Mouse (Mus musculus) bone marrow macrophage, adult 2 months (primary cell): ENCODE measurements around the gene Pms1. TPM values are rescaled to one million over a fixed set of nuclear protein-coding genes. Genes with fewer than 3 reads are reported as not detected.
"Not testable (repeated sequence)": the region's sequence is repeated elsewhere in the genome, so short reads cannot be mapped to it uniquely, and the experiment has no call there.

Experiments
- H3K27ac ChIP-seq: 2 replicates; pipeline ENCODE4 v1.5.1; 2012; ENCODE audit warnings: low read depth, low read length; ENCODE audit not compliant: insufficient read depth
- H3K4me1 ChIP-seq: 2 replicates; pipeline ENCODE4 v1.6.1; 2012; ENCODE audit warnings: low read length; ENCODE audit not compliant: control insufficient read depth, insufficient read depth
- H3K4me3 ChIP-seq: 2 replicates; pipeline ENCODE4 v1.5.1; 2012; ENCODE audit warnings: mild to moderate bottlenecking, low read length, moderate library complexity; ENCODE audit not compliant: insufficient read depth
- CTCF ChIP-seq: IDR thresholded peaks from 2 replicates; pipeline ENCODE4 v1.5.1; 2012; ENCODE audit warnings: low read depth, mild to moderate bottlenecking, low read length, moderate library complexity
- POLR2A ChIP-seq: IDR thresholded peaks from 2 replicates; pipeline ENCODE4 v1.6.1; 2012; ENCODE audit warnings: mild to moderate bottlenecking, low read depth, low read length, borderline replicate concordance
- polyA plus RNA-seq: library from polyadenylated mRNA; stranded (reverse); fragments of >200 nt; gene quantifications from 2 replicates; pipeline ENCODE4 v1.2.4, GENCODE M21; 2012; ENCODE audit not compliant: missing spikeins, insufficient read depth, insufficient read length

The Pms1 gene
- 4.8 and 5.2 TPM in 2 replicates for polyA plus RNA-seq

- peaks cover 2% of the 10 kb centered on the region; the same call in 1 of the 2 replicates for H3K4me1 ChIP-seq
- H3K27ac ChIP-seq, result peak within 1 kb of the TSS; percentile 50; the same call in 1 of the 2 replicates
- H3K4me3 ChIP-seq, result peak within 1 kb of the TSS; percentile 99
- no peak for TF ChIP-seq POLR2A
- no peak for TF ChIP-seq CTCF
Observed at GRCm38 (mm10) chr1:53296581-53297383, at the start of gene Pms1, which contains the start of the genes Ormdl1 and Gm28778. Pms1 (minus strand) TSS chr1:53297018. Ormdl1 (plus strand) TSS chr1:53297095. Gm28778 (plus strand) TSS chr1:53297111.

DNA sequence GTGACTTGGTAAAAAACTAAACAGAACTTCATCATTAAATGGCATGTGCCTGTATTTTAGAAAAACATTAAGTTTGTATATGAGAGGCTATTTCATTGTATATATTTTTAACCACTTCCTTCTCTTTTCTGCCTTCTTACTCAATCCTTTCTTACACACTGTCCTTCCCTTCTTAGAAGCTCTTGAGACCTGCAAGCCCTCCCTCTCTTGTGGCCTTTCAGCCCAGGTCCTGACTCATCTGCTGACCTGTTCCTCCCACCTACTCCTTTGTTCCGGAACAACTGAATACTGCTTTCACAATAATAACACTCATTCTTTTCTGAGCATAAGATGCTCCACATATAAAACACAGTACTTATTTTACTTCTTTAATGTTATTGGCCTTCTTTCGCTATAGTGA, 44.3 kb upstream of the Pms1 start:
- TF ChIP-seq CTCF (no peak), POLR2A (no peak)
- Histone ChIP-seq H3K4me1 (no peaks in the 10 kb centered on the region), H3K4me3 (no peak overlapping the region)

GRCm38 (mm10) chr1:53337403-53337802, 40.6 kb upstream of the Pms1 start:
- not testable (repeated sequence) for H3K27ac ChIP-seq, H3K4me3 ChIP-seq, H3K4me1 ChIP-seq

More for the DNA sequence above, 44.3 kb upstream of the Pms1 start:
- H3K27ac ChIP-seq, result no peak overlapping the region

GRCm38 (mm10) chr1:53335465-53335864, 38.6 kb upstream of the Pms1 start:
- Histone ChIP-seq H3K4me3 (no peak overlapping the region), H3K27ac (no peak overlapping the region), H3K4me1 (no peaks in the 10 kb centered on the region)
- no peak for TF ChIP-seq POLR2A
- TF ChIP-seq CTCF, result no peak

GRCm38 (mm10) chr1:53333527-53333926, 36.7 kb upstream of the Pms1 start:
- not testable (repeated sequence) for H3K4me1 ChIP-seq, H3K4me3 ChIP-seq, H3K27ac ChIP-seq

DNA sequence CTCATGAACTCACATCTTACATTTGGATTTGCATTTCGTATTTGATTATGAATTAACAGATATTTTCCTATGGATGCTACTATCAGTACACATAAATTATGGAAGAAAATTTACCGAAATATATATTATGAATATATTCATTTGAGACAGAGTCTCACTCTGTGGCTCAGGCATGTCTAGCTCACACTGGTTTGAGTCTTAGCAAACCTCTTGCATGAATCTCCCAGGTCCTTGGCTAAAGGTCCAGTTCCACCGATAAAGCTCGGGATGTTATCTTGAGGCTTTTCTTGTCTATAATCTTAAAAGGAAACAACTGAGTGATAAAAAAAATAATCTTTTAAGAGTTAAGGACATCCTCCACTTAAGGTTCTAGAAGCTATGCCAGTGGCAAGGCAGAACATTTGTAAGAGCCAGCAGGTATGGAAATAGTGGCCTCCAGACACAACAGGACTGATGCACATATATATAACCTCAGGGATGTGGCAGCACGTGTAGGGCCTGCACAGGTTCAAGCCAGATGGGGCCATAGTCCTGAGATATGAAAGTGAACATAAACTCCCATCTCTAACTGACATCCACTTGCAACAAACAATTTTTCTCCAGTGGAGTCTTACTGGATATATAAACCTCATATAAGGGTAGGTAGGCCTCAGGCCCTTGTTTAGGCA, 28.1 kb upstream of the Pms1 start:
- H3K27ac ChIP-seq, result no peak overlapping the region
- no peak overlapping the region for H3K4me3 ChIP-seq
- TF ChIP-seq POLR2A, result no peak
- TF ChIP-seq CTCF, result no peak
- H3K4me1 ChIP-seq, result no peaks in the 10 kb centered on the region

DNA sequence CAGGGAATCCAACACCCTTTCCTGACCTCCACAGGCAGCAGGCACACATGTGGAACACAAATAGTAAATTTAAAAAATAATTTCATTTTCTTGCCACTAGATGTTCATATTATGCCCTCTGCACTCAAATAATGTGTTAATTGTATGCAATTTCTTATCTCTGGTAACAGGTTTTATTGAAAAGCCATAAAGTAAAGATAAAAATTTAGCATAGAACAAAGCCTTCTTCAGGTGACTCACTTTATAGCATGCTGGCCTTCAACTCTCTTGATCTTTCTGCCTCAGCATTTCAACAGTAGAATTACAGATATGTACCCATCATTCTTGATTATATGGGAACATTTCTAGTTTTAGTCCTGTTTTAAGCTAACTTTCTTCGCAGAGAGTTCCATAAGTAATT, 27.5 kb upstream of the Pms1 start:
- Histone ChIP-seq H3K27ac (no peak overlapping the region), H3K4me1 (no peaks in the 10 kb centered on the region), H3K4me3 (no peak overlapping the region)
- TF ChIP-seq POLR2A, result no peak
- no peak for TF ChIP-seq CTCF

DNA sequence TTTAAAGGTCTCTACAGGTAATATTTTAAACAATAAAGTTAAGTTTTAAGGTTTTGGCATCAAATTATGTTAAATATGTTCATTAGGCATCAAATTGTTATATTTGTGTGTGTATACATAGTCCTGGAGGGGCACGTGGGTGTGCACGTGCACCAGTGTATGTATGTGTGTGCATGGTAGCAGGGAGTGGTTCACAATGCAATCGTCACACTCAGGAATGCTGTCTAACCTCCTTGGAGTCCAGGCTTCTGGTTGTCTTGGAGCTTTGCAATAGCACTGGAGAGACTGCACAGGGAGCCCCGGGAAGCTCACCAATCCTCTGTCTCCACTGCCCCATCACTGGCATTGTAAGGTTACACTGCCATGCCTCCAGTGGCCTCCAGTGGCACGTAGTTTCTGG, 26.4 kb upstream of the Pms1 start:
- H3K27ac ChIP-seq, result no peak overlapping the region
- TF ChIP-seq POLR2A (no peak), CTCF (no peak)
- H3K4me3 ChIP-seq, result no peak overlapping the region
- no peaks in the 10 kb centered on the region for H3K4me1 ChIP-seq

DNA sequence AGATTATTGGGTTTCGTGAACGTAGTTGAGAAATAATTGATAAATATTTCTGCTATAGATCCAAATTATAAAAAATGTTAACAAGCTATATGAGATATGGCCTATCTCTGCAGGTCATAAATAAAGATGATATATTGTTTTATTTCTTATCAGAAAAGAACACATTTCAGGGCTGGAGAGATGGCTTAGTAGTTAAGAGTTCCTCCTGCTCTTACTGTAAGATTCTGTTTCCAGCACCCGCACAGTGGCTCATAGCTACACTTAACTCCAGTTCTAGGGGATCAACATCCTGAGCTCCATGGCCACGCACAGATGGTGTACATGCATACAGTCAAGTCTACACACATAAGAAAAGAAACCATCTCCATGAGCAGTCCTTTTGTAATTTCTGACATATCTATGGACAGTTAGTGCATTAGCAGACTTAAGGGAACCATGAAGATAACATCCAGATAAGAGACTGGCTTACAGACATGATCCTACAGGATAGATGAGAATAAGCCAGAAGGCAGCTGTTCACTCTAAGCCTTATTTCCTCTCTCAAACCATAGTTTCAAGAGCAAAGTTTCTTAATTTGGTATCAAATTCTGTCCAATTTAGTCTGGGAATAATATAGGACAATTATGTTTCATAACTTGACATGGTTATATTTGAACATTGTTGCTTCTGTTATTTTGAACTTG, 25.0 kb upstream of the Pms1 start:
- no peak overlapping the region for H3K27ac ChIP-seq
- H3K4me3 ChIP-seq, result no peak overlapping the region
- TF ChIP-seq CTCF, result no peak
- no peak for TF ChIP-seq POLR2A
- no peaks in the 10 kb centered on the region for H3K4me1 ChIP-seq
